Mouse (Mus musculus): Measurements from ENCODE around the gene Zdhhc16.

DNA sequence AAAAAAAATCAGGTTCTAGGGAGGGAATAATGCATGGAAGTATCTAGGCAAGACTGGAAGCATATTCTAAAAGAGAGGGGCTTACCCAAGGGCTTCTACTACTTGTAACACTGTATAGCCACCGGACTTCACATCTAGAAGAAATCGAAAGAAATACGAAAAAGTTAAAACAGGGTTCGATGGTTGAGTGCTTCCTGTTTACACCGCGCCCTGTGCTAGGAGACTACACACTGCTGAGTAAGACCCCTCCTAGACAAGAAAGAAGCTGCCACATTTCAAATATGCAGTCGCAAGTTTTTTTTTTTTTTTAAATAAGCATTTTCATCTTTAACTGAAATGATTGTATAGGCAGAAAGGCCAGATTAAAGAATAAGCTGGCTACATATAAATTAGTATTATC lies 36.3 kb downstream of the Zdhhc16 start:
- no peak for TF ChIP-seq CTCF (IDR thresholded peaks at IDR 0.05; ENCODE audit: extremely low read depth, insufficient read depth, low read length)
- no peak for TF ChIP-seq POLR2A (IDR thresholded peaks at IDR 0.05; ENCODE audit: extremely low read depth, insufficient read depth, low read length)
